Mouse (Mus musculus) skeletal muscle tissue, adult 2 months (tissue): ENCODE results near the gene Tbc1d2b.
A peak's percentile ranks its signal among the peaks of the same experiment; 100 is the strongest.

ENCODE experiments used
- DNase-seq: peaks from one replicate; pipeline ENCODE4 v3.0.0-alpha.2; 2012; ENCODE audit warnings: low read depth, low spot score

Gene Tbc1d2b

DNA sequence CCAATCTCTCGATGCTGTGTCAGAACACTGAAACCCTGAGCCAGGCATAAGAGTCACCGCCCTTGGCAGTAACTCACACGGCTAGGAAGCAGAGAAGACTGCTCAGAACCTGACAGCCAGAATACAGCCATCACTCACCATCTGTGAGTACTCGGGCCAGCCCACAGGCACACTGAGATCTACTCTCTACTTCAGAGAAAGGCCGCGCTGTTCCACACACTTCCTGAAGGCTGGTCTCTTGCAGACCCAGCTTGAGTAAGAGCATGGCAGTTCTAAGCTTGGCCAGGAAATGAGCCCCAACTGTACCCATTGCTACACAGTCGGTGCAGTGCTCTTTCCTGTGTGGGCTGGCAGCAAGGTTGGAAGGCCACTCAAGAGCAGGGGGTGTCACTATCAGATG lies 27.7 kb downstream of the Tbc1d2b start:
- DNase-seq, result peak; percentile 48

DNA sequence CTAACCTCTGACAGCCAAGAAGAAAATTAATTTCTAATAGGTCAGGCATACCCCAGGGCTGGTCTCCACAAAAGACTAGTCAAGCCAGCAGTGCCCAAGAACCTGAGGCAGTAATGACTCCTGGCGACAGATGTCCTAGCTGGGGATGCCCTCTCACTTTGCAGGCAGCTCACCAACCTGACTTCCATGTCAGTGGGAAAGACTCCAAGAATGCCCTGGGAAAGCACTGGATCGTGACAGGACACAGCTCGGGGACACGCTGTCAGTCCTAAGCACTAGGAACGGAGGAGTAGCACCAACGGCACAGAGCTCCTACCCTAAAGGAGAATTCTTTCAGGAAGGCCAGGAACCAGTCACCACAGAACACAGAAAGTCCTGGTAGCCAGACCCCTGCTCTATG lies 28.3 kb downstream of the Tbc1d2b start:
- DNase-seq, result no peak

DNA sequence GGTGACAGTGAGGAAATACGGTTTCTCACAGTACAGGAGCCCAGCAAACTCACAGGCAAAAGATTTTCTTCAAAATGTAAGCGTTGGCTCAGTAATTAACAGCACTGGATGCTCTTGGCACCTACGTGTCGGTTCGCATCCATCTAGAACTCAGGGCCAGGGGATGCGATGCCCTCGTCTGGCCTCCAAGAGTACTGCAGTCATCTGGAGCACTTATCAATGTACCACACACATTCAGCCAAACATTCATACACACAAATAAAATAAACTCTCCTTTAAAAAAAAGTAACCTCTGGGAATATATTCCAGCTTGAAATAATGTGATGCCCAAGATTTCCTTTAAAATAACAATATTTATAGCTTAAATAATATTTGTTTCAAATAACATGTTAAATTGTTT lies 29.0 kb downstream of the Tbc1d2b start:
- no peak for DNase-seq

DNA sequence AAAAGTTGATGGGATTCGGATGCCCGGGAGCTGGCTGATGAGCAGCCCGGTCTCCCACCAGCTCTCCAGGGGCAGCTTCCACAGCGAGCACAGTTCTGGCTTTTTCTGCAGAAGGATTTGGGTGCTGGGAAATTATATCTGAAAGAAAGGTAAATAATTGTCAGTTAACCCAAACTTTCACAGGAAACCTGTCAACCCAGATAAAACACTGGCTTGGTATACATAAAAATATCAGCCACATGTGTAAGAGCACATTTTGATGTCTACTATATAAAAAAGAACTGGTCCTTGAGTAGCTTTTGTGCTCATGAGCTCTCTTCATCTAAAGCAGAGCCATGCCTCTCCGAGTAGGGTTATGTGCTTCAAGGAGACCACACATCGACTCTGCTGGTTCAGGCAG lies 29.6 kb downstream of the Tbc1d2b start:
- DNase-seq, result no peak

DNA sequence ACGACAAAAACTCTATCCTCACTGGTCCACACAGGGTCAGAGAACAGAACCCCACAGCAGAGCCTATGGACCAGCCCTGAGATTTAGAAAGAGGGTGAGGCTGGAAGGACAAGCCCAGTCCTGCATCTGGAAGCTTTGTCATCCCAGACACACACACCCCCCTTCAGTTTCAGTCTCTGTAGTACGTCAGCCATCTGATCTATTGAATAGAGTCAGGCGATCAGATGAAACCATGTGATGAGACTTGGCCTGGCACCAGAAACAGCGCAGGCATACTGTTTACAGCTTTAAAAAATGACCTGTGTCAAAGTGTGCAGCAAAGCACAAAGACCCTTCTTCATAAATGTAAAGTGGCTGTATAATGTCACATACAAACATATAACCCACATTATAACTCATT lies 30.0 kb downstream of the Tbc1d2b start:
- DNase-seq, result no peak

DNA sequence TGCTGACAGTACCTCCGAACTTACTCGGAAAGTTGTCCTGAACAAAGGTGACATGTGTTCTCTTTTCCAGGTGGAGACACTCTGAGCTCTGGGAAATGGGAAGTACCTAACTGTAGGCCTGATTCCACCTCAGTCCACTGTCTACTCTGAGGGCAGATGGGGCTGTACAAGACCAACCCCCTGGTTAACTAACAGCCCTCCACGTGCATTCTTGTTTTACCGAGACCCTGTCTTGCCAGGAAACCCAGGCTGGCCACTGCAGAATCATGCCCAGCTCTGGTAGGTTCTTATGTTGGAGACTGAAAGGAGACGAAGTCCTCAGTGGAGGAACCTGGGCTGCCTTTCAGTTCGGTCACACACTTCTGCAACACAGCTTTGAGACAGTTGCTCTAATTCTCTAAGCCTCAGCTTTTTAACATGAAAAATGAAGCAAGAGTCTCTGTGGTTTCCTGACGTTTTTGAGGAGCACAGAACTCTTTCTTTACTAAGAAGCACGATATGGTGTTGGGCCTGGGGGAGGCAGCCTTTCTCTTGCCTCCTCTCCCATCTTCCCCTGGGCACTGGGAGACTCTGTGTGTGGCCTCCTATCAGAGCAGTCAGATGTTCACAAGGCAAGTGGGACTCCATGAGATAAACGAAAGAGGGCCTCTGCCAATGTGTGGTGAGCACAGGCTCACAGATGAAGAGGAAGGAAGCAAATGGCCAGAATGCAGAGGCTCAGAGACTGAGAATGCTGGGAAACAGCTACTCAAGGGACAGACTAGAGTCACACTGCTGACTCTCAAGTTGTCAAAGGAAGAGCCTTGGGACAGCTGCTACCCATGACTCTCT lies 33.2 kb downstream of the Tbc1d2b start:
- no peak for DNase-seq

DNA sequence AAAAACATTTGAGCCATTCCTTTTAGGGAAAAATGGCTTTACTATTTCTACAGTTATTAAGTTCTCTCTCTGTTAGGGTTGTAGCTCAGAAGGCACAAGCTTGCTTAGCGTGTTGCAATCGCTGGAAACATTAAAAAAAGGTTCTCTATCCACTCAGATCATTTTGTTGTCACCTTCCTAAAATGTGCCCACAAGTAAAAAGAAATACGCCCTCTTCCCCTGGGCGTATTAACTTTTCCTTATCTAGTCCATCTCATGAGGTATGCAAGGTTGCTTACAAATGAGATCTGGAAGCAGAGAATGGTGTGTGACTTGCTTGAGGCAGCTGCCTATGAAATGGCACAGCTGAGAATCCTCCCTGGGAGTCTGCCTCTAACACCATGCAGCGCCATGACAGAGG lies 33.8 kb downstream of the Tbc1d2b start:
- no peak for DNase-seq

DNA sequence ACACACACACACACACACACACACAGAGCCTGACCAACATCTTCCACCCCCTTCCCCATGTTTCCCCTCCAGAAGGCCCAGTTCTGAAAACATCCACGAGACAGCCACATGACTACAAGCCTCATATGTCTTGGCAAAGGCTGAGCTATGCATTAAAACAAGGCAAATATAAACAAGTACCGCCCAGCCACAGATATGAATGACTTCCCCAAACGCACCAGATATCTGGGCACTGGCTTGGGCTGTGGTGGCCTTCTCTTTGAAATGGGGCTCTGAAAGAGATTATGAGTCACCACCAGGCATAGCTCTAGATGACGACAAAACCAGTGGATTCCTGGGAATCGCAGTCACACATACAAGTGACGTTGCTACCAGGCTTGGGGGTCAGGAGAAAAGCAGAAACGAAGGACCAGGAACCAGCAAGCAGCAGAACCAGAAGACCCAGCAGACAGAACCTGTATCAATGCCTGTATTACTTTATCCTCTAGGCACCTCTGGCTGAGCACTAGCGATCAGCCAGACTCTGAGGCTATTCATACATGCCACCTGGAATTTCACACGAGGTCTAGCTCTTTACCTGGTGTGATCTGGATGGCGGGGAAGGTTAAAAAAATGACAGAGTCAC lies 35.2 kb downstream of the Tbc1d2b start:
- DNase-seq, result no peak

DNA sequence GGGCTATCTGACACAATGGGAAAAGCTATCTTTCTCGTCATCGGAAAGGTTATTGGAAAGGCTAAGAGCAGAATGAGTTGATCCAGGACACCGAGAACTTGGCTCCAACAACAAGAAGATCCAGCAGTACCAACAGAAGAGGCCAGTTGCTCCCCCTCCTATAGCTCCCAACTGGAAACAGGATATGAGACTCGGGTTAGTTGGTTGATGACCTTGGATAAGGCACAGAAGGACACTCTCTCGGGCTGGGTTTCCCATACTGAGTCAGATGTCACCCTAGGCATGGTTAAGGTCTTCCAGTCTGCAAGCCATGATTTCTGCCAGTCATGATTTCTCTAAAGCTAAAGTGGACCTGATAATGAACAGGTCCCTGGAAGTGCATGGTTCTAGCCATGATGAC lies 35.8 kb downstream of the Tbc1d2b start:
- no peak for DNase-seq

DNA sequence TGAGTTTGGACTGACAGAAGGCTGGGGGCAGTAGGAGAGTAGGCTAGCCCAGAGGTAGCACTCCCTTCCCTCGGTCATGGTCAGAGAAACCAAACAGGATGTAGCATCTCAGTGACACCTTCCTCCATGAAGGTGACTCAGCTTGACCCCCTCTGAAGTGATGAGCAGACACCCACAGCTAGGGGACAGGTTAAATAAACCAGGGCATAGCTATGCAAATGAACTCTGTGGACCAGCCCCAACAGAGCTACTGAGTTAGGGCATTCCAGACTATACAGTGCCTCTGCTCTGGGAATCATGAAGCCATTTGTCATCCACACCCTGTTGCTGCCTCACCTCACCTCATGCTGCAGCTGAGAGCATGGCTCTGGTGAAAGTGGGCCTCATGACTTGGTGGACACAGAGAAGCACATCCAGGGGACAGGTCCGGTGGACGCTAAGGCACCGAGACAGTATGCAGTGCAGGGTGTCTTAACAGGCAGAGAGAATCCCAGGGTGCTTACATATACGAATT lies 36.6 kb downstream of the Tbc1d2b start:
- no peak for DNase-seq

DNA sequence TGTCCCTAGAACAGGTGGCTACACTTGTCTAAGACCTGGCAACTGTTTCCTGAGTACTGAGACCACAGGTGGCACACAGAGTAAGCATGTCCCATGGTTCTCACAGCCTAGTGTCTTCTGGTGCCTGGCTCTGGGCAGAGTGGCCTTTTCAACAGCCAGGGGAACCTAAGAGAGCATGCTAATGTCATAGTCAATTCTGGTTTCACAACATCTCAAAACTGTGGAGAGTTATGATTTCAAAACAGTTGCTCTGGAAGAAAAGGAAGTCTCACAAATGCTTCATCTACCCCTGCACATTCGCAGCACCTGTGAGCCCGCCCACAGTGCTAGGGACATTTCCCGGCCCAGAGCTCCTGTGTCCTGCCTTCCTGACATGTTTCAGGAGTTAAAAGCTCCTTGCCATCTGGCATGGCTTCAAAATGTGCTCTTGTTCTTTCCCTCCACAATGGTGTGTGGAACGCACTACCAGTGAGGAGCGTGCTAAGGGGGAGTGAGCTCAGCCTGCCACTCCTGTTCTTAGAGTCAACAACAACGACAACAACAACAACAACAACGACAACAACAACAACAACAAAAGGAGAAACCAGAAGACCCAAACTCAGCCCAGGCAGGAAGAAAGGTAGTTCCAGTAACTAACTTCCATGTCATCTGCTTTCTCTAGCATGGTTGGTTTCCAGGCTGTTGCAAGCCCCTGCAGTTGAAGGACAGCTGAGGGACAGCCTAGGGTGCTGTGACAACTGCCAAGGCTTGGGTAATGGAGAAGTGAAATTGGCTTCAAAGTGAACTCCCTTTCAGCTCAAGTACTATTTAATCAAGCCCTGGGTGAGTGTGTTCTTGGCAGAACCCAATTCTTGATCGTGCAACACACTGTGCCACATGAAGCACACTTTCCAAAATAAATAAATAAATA lies 37.6 kb downstream of the Tbc1d2b start:
- DNase-seq, result peak; percentile 32

DNA sequence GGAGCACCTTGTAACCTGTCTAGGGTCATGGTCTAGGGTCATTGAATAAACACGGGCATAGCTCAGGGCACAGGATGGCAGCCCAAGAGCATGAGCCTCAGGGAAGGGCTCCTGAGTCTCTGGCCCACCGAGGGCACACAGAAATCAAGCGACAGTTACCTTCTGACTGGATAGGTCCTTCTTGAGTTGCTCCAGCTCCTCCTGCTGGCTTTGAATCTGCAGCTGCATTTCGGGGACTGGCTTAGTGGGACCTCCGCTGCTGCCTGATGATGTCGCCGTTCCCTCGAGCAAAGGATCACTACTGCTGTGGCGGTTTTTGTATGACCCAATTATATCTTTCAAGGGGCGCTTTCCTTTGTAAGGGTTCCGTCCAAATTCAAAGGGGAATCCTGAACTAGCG lies 43.4 kb downstream of the Tbc1d2b start:
- no peak for DNase-seq

DNA sequence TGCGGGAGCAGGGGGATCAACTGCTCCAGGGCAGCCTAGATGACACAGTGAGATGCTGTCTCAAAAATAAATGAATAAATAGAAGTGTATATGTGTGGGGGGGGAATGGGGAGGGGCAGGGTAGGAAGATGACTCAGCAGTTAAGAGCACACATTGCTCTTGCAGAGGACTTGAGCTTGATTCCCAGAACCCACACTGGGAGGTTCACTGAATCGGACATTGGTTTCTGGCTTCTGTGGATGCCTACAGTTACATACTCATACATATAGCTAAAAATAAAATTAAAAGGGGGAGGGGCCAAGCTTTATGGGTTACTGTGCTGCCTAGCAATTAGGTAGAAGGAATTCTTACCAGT lies 43.9 kb downstream of the Tbc1d2b start:
- no peak for DNase-seq

DNA sequence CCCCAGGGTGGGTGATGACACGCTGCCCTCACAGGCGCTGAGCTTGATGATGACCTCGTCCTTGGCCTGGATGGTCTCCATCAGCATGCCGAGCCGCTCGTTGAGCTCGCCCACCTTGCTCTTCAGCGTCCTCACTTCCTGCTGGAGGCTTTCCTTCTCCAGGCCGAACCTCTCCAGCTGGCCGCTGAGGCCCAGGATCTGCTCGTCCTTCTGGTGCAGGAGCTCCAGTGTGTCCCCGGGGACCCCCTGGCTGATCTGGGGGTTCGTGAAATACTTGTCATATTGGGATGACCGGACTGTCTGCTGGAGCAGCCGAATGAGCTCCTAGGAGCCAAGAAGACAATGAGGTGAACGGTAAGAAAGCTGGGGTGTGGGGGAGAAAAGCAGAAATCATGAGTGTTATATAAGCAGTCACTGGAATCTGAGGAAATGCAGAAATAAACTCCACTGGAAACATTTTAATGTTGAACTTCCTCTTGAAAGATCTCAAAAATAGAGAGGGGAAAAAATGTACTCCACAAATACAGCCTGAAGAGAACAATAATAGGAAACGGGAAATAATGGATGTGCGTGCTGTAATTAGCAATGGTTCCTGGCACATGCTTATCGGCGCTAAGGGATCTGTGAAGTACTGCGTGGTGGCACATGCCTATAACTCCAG lies 44.4 kb downstream of the Tbc1d2b start:
- DNase-seq, result peak; percentile 29

DNA sequence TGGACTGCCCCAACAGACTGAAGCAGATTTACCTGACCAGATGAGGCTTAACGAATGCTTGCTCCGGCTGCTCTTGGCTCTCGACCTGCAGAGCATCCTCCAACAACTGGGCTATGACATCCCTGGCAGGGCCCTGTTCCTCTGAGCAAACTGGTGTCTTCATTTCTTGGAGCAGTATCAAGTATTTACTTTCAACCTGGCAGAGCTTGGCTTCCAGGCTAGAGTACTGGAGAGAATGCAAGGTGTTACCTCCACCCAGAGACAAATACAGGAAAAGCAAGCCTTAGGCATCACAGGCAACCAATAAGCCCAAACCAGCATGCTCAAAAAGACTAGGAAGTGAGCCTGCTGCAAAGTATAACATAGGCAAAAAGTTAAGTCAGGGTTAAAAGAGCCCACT lies 48.3 kb downstream of the Tbc1d2b start:
- DNase-seq, result no peak

DNA sequence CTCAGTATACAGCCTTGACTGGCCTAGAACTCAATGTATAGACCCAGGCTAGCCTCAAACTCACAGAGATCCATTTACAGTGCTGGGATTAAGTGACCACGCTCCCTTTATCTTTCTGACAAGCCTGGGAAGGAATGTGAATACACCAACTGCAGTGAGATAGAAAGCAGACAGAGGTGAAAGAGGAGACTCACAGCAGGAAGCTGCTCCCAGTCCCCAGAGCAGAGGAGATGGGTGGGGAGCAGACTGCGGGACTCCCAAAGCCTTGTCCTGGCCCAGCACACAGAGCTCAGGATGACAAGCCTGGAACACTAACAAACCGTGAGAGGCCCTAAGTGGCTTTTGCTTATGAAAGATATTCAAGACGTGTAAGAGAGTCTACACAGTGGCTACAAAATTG lies 53.1 kb downstream of the Tbc1d2b start:
- DNase-seq, result no peak

DNA sequence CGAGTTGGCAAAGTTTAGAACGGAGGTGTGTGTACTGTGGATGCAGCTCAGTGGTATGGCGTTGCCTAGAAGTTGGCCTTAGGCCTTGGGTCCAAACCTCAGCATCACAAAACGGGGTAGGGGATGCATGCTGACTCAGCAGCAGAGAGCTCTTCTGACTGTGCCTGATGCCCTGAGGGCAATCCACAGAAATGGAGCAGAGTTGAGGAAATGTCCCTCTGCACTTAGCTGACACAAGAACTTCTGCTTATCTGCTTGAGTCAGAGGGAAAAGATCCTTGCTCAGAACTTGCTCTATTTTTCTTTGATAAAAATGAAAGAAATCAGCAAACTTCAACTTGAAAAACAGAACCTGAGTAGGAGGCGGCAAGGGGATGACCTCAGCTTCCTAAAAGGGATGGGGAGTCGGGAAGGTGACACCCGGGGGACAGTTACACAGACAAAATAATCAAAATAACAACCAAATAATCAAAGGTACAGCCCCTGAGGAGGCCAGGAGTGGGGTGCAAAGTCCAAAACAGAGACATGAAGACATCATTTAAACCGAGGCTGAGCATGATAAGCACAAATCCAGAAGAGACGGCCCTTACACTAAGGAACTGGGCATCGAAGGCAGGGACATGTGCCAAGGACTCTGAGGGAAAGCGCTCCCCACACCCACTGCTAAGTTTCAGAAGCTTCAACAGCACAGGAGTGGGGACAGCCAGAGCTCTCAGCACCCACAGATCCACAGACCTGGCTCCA lies 54.2 kb downstream of the Tbc1d2b start:
- DNase-seq, result no peak

DNA sequence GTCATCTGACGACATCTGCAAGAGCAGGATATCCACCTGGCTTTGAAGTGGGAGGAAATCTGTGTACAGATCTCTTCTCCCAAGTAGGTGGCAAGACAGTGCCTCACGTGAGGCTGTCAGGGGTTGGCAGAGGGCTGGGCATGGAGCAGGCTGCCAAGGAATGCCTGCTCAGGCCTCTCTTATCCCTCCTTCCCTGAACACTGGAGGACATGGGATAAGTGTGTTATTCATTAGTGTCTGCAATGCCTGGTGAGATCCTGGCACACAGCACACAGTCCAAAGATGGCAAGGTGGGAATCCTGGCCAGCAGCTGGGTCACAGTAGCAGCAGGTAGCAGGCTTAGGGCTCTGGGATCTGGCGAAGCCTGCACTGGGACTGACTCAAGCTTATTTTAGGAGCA lies 57.5 kb downstream of the Tbc1d2b start:
- DNase-seq, result no peak

DNA sequence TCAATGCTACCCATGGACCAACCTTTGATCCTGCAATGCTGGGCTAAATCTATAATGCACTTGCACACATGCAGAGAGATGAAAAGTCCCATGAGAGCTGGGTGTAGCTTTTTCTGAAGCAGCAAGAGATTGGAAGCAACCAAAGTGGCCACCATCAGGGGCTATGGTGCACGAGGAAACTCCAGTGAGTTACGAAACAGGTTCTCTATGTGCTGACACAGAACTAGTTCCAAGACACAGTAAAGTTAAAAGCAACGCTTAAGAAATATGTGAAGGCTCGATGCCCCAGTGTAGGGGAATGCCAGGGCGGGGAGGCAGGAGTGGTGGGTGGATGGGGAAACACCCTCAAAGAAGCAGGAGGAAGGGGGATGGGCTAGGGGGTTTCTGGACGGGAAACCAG lies 61.9 kb downstream of the Tbc1d2b start:
- DNase-seq, result no peak

DNA sequence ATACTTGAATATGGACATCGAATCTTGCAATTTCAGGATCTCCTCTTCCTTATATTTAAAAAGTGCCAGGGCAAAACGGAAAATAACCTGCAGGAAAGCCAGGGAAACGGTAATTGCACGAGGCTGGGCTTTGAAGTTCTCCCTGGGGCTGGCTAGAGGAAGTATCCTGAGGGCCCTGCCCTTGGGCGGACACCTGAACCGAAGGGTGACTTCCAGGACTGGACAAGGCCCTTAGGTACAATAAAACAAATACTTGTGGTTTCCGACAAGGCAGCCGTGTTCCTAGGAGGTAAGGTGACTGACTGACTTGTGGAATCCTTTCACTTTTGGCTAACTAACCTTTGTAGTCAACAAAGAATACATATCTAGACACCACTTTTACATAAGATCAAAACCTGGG lies 62.8 kb downstream of the Tbc1d2b start:
- DNase-seq, result no peak

DNA sequence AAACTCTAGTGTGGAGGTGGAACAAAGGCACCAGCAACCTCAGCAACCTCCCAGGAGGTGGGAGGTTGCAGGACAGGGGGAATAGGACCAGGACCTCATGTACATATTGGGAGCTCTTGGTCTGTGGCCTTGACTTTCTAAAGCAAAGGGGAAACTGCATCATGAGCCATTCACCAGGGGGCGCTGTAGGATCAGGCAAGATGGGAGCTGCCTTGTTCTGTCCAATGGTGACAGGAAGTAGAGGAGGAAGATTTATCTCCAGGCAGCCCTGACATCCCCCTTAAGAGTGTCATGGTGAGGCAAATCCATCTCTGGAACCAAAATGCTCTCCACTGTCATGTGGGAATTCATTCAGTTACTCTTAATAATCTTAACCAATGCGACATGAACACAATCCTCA lies 64.1 kb downstream of the Tbc1d2b start:
- peak; percentile 64 for DNase-seq
